Mouse (Mus musculus): ENCODE results near the gene Frrs1l.

Gene Frrs1l

DNA sequence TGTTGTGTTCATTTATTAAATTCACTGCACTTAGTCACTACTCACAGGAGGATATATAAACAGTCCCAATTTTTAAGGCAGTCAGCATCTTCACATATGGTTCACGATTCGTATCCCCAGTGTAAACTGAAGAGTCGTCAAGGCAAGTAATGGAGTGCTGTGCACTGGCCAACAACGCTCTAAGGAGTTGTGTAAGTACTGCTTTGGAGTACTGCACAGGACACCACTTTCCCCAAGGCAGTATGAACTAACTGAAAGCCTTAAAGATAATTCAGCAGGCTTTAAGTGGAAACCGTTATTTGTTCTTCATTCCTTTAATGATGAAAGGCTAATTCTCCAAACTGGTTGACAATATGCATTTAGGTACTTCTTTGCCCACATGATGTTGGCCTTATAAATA lies 82.5 kb downstream of the Frrs1l start:
- DNase-seq = no peak

Data from thymus, postnatal 36 days (tissue).